Mouse (Mus musculus): Measurements from ENCODE around the gene Edn3. TPM values are rescaled to one million over a fixed set of nuclear protein-coding genes. Genes with fewer than 3 reads are reported as not detected.

Edn3 gene
- not detected for total RNA-seq (2023)

DNA sequence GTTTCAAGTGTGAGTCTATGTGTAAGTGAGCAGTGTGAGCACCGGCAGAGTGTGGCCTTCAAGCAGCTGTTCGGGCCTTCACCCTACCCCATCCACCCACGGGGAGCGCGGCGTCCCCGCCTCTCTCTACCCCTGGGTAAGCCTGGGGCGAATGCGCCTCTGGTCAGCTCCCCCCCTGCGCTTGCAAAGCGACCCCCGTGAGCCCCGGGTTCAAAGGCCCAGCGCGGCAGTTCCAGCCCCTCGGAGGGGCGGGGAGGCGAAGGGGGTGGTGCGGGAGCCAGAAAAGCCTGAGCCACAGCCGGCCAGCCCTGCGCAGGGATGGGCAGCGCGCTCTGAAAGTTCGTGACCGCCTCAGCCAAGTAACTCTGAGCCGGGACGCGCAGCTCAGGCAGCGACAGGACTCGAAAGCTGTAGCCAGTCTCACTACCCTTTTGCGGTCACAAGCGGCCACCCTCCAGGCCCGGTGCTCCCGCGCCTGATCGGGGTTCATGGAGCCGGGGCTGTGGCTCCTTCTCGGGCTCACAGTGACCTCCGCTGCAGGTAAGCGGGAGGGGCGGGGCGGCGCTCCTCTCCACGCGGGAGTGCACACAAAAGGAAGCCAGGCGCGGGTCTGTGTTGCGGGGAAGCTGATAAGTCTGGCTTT is at the start of gene Edn3:
TSS of gene Edn3 (plus strand) at position 141 of the 643 bp plus-strand sequence.

Other genes with a start within 250 kb of the Edn3 start
- 37.2 TPM for gene Zfp831, start 117.1 kb upstream of the Edn3 start, total RNA-seq (2023)
- gene Gm14444, start 249.6 kb downstream of the Edn3 start, total RNA-seq (2023): not detected

All from CD8-positive naive resting alpha-beta T cell, adult 57 days (primary cell).